In genomic region chr5:142693738-142694430, GRCm38 (mm10) we compare ENCODE assay signal across 13 mouse cellular contexts. TPM values are rescaled to one million over a fixed set of nuclear protein-coding genes. Genes with fewer than 3 reads are reported as not detected.
A peak's percentile ranks its signal among the peaks of the same experiment; 100 is the strongest.
DNase-seq lines count a peak whose midpoint lies in the region; ATAC-seq lines count a peak whose summit lies in the region.
"Had no signal": no experiment of that assay in that cellular context is flagged by ENCODE, and none has a peak within 500 bp of the region (broad histone marks: within the 10 kb centered on the region; RNA-seq: fewer than 3 reads in every experiment).

No protein-coding gene starts in this region.

- WGBS in hindbrain, embryonic 14.5 days, result 43% methylated on average over 8 of the region's 8 CpGs
- 59% methylated on average over 8 of the region's 8 CpGs for WGBS in hindbrain, embryonic 11.5 days

- no peaks in the 10 kb centered on the region for H3K36me3 ChIP-seq in hindbrain, embryonic 14.5 days (replicated peaks; ENCODE audit: control insufficient read depth, insufficient read depth)
- no peaks in the 10 kb centered on the region for H3K36me3 ChIP-seq in hindbrain, embryonic 11.5 days (ENCODE audit: control insufficient read depth, insufficient read depth, low read length)
- H3K36me3 ChIP-seq: G1E; heart, embryonic 13.5 days had no signal

- H3K4me2 ChIP-seq in hindbrain, embryonic 14.5 days (replicated peaks), result no peak overlapping the region
- no peak overlapping the region for H3K4me2 ChIP-seq in hindbrain, embryonic 11.5 days (replicated peaks; ENCODE audit: low read depth, low read length)
- H3K4me2 ChIP-seq: heart, embryonic 13.5 days had no signal

- H3K9ac ChIP-seq in hindbrain, embryonic 14.5 days, result no peak overlapping the region
- H3K9ac ChIP-seq in hindbrain, embryonic 11.5 days (ENCODE audit: low read depth, low read length), result no peak overlapping the region
- H3K9ac ChIP-seq: heart, embryonic 13.5 days had no signal

- H3K27ac ChIP-seq in hindbrain, embryonic 14.5 days, result no peak overlapping the region
- no peak overlapping the region for H3K27ac ChIP-seq in hindbrain, embryonic 11.5 days (ENCODE audit: low read depth, low read length)
- H3K27ac ChIP-seq: heart, embryonic 13.5 days; macrophage had no signal

- H3K9me3 ChIP-seq in hindbrain, embryonic 14.5 days (ENCODE audit: control insufficient read depth, low read length), result no peaks in the 10 kb centered on the region
- H3K9me3 ChIP-seq in hindbrain, embryonic 11.5 days (ENCODE audit: control insufficient read depth, low read length), result no peaks in the 10 kb centered on the region
- H3K9me3 ChIP-seq: heart, embryonic 13.5 days had no signal

- H3K4me3 ChIP-seq in hindbrain, embryonic 14.5 days (replicated peaks; ENCODE audit: low read length), result no peak overlapping the region
- H3K4me3 ChIP-seq in hindbrain, embryonic 11.5 days (ENCODE audit: low read depth, low read length), result no peak overlapping the region
- H3K4me3 ChIP-seq: heart, embryonic 13.5 days had no signal

- 0 out of 2 replicates have a peak, but pooled peaks have one; percentile 11 for ATAC-seq in hindbrain, embryonic 14.5 days (ENCODE audit: low FRiP score)
- ATAC-seq in hindbrain, embryonic 11.5 days (ENCODE audit: low FRiP score), result no peak

- H3K27me3 ChIP-seq in hindbrain, embryonic 14.5 days (ENCODE audit: control insufficient read depth, insufficient read depth, low read length), result no peaks in the 10 kb centered on the region
- H3K27me3 ChIP-seq in hindbrain, embryonic 11.5 days (ENCODE audit: control insufficient read depth, insufficient read depth, low read length), result no peaks in the 10 kb centered on the region; the same call in 1 of the 2 replicates

- H3K4me1 ChIP-seq in hindbrain, embryonic 14.5 days (replicated peaks; ENCODE audit: control insufficient read depth, insufficient read depth, low read length), result peaks cover 9% of the 10 kb centered on the region
- H3K4me1 ChIP-seq in hindbrain, embryonic 11.5 days (replicated peaks; ENCODE audit: control insufficient read depth, insufficient read depth, low read length), result no peaks in the 10 kb centered on the region
- H3K4me1 ChIP-seq: heart, embryonic 13.5 days had no signal

- DNase-seq in hindbrain, embryonic 14.5 days (ENCODE audit: low spot score), result no peak
- no peak for DNase-seq in hindbrain, embryonic 11.5 days (ENCODE audit: low spot score)
- DNase-seq in right cerebral cortex, postnatal 4 days, result peak; percentile 47
- no peak for DNase-seq in right cerebral cortex, postnatal 36 days (ENCODE audit: low spot score in 2 of 2)
- peak; percentile 78 to 80 for DNase-seq in cerebellum, postnatal 10 days
- no peak for DNase-seq in urinary bladder, postnatal 14 days (ENCODE audit: low spot score)
- DNase-seq in thymus, postnatal 36 days, result no peak
- DNase-seq: adrenal gland, adult 8-10 months; lung, adult 2 months; right cerebral cortex, postnatal 14 days had no signal

RNA-seq across cellular contexts. Expression of gene Slc29a4, which starts 1.6 kb away (rescaled TPM):
- polyA plus RNA-seq in hindbrain, embryonic 14.5 days (2014; fragmentation: Nextera tagmentation; extraction: Ambion mirVana), result 81.0 and 82.8 TPM in 2 replicates
- 24.1 and 24.7 TPM in 2 replicates for polyA plus RNA-seq in hindbrain, embryonic 11.5 days (2014; fragmentation: Nextera tagmentation; extraction: Ambion mirVana)
- polyA plus RNA-seq: G1E, macrophage had no signal

Comparison
In these comparisons a context has a peak if more than half of its experiments do, and no peak if none do; other contexts are left out.
1. DNase-seq: peak in right cerebral cortex, postnatal 4 days (single experiment) and cerebellum, postnatal 10 days (2 of 2); none in hindbrain, embryonic 14.5 days (single experiment), hindbrain, embryonic 11.5 days (single experiment), right cerebral cortex, postnatal 36 days (0 of 2), urinary bladder, postnatal 14 days (single experiment) and thymus, postnatal 36 days (0 of 2).